Mouse (Mus musculus): ENCODE measurements around the gene Tbc1d22b. TPM values are rescaled to one million over a fixed set of nuclear protein-coding genes. Genes with fewer than 3 reads are reported as not detected.

Gene Tbc1d22b
- 47.8 and 55.8 TPM in 2 replicates for polyA plus RNA-seq (2012; rRNA removed)

GRCm38 (mm10) chr17:29549543-29550428 lies at the start of gene Tbc1d22b, which contains the start of gene Gm17657:
TSS of gene Tbc1d22b (plus strand) at chr17:29549785.
TSS of gene Gm17657 (minus strand) at chr17:29549638.
- WGBS: under 1% methylated on average over 44 of the region's 44 CpGs
- no peaks in the 10 kb centered on the region for H3K27me3 ChIP-seq (ENCODE audit: control insufficient read depth, insufficient read depth, low read length)
- H3K36me3 ChIP-seq (ENCODE audit: control insufficient read depth, insufficient read depth, low read length): no peaks in the 10 kb centered on the region
- H3K4me1 ChIP-seq (replicated peaks; ENCODE audit: control insufficient read depth, insufficient read depth, low read length): peaks cover 25% of the 10 kb centered on the region
- TF ChIP-seq CTCF (IDR thresholded peaks at IDR 0.05; ENCODE audit: borderline replicate concordance, control insufficient read depth, extremely low read depth, insufficient read depth, low read length, poor library complexity): peak; percentile 72
- TF ChIP-seq POLR2A (IDR thresholded peaks at IDR 0.05; ENCODE audit: control insufficient read depth, extremely low read depth, insufficient read depth, low read length, poor library complexity): peak; percentile 72
- peak within 1 kb of the TSS; percentile 67 for H3K4me3 ChIP-seq (ENCODE audit: control insufficient read depth, insufficient read depth, low read length)
- peak within 1 kb of the TSS; percentile 51 for H3K27ac ChIP-seq (ENCODE audit: control insufficient read depth, insufficient read depth, low read length)
- DNase-seq: peak; percentile 96

DNA sequence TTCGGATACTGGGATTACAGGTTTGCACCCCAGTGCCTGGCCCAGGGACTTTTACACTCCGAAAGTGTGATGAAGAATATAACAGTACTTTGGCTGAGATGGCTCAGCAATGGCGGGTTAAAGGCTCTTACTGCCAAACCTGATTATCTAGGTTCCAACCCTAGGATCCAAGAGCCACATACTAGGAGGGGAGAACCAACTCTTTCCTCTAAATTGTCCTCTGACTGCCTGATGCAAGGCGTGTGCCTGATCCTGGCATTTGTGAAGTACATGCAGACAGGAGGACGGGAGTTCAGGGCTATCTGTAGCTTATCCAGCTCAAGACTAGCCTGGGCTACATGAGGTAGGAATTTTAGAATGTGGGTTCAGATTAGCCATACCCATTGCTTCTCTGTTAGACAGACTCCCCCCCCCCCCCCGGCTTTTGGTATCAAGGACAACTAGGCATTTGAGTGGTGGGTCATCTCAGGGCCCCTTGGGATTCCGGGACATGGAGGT lies 49.3 kb upstream of the Tbc1d22b start:
- 55% methylated on average over 7 of the region's 7 CpGs for WGBS
- no peaks in the 10 kb centered on the region for H3K27me3 ChIP-seq (ENCODE audit: control insufficient read depth, insufficient read depth, low read length)
- TF ChIP-seq CTCF (IDR thresholded peaks at IDR 0.05; ENCODE audit: borderline replicate concordance, control insufficient read depth, extremely low read depth, insufficient read depth, low read length, poor library complexity) (no peak), POLR2A (IDR thresholded peaks at IDR 0.05; ENCODE audit: control insufficient read depth, extremely low read depth, insufficient read depth, low read length, poor library complexity) (no peak)
- no peak for DNase-seq
- no peak overlapping the region for H3K4me3 ChIP-seq (ENCODE audit: control insufficient read depth, insufficient read depth, low read length)
- no peaks in the 10 kb centered on the region for H3K36me3 ChIP-seq (ENCODE audit: control insufficient read depth, insufficient read depth, low read length)
- no peak overlapping the region for H3K27ac ChIP-seq (ENCODE audit: control insufficient read depth, insufficient read depth, low read length)
- H3K4me1 ChIP-seq (replicated peaks; ENCODE audit: control insufficient read depth, insufficient read depth, low read length): peaks cover 32% of the 10 kb centered on the region

DNA sequence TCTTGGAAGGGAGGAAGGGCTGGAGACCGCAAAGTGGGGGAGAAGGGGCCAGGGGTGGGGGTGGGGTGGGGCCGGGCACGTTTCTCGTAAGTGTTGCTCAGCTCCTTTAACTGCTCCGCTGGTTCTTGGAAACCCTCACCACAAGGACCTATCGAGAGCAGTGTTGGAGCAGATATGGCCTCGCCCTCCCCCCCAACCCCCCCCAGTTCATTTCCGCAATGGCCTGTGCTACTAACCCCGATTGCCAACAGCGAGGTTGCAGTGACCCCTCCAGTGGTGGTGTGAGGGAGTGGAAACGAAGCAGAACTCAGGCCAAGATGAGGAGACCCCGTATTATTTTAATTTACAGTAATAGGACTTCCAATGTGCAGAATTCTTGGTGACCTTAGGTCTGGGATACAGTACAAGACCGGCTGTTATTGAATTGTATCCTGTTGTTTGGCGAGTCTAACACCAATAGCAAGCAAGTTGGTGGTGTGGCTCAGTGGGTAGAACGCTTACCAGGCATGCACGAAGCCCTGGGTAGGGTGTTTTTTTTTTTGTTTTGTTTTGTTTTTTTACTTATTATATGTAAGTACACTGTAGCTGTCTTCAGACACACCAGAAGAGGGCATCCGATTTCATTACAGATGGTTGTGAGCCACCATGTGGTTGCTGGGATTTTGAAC lies 48.6 kb upstream of the Tbc1d22b start:
- Histone ChIP-seq H3K27me3 (ENCODE audit: control insufficient read depth, insufficient read depth, low read length) (no peaks in the 10 kb centered on the region), H3K27ac (ENCODE audit: control insufficient read depth, insufficient read depth, low read length) (no peak overlapping the region), H3K36me3 (ENCODE audit: control insufficient read depth, insufficient read depth, low read length) (no peaks in the 10 kb centered on the region), H3K4me3 (ENCODE audit: control insufficient read depth, insufficient read depth, low read length) (no peak overlapping the region), H3K4me1 (replicated peaks; ENCODE audit: control insufficient read depth, insufficient read depth, low read length) (peaks cover 32% of the 10 kb centered on the region)
- TF ChIP-seq POLR2A (IDR thresholded peaks at IDR 0.05; ENCODE audit: control insufficient read depth, extremely low read depth, insufficient read depth, low read length, poor library complexity): no peak
- TF ChIP-seq CTCF (IDR thresholded peaks at IDR 0.05; ENCODE audit: borderline replicate concordance, control insufficient read depth, extremely low read depth, insufficient read depth, low read length, poor library complexity): no peak
- WGBS: 10% methylated on average over 17 of the region's 17 CpGs
- no peak for DNase-seq

- Histone ChIP-seq H3K27ac (ENCODE audit: control insufficient read depth, insufficient read depth, low read length) (no peak overlapping the region), H3K4me1 (replicated peaks; ENCODE audit: control insufficient read depth, insufficient read depth, low read length) (peaks cover 26% of the 10 kb centered on the region), H3K27me3 (ENCODE audit: control insufficient read depth, insufficient read depth, low read length) (no peaks in the 10 kb centered on the region), H3K36me3 (ENCODE audit: control insufficient read depth, insufficient read depth, low read length) (no peaks in the 10 kb centered on the region), H3K4me3 (ENCODE audit: control insufficient read depth, insufficient read depth, low read length) (no peak overlapping the region)
- no peak for DNase-seq
- no peak for TF ChIP-seq POLR2A (IDR thresholded peaks at IDR 0.05; ENCODE audit: control insufficient read depth, extremely low read depth, insufficient read depth, low read length, poor library complexity)
- no peak for TF ChIP-seq CTCF (IDR thresholded peaks at IDR 0.05; ENCODE audit: borderline replicate concordance, control insufficient read depth, extremely low read depth, insufficient read depth, low read length, poor library complexity)
- WGBS: 81% methylated on average over 7 of the region's 7 CpGs
These were observed 47.4 kb upstream of the Tbc1d22b start for GRCm38 (mm10) chr17:29502005-29502668.

DNA sequence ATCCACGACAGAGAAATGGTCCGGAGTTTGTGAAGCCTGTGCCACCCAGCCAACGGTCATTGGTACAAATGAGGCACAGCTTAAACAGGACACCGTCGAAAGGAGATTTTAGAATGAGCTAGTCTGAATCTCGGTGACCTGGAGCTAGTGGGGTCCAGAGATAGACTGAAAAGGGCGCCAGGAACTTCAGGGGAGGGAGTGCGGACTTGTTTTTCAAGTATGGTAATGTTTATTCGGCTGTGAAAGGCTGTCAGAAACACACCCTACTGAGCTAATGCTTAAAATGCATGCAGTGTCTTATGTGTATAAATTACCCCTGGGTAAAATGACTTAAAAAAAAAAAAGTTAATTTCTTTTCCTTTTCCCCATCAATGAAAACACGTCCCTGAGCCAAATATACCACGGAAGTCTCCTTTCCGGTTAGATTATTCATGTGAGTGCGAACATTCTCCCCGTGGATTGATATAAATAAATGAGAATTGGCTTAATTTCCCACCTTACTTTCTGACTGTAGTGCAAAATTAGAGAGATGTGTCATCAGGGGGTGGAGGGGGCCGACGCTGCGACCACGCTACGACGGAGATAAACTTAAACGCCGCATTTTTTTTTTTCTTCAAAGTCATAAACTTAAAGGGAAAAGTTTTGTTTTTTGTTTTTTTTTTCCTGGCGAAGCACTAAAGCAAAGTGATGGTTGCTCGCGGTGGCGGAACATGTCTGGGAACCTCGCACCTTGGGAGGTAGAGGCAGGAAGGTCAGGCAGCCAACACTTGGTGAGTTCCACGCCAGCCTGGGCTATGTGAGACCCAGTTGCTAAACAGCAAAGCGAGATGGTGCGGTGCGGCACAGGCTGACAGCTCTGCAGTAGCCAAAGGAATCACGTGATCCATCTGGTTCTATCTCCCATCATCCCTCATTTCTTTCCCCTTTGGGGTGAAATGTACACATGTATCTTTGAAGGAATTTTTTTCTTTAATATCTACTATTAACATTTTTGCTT lies 46.6 kb upstream of the Tbc1d22b start:
- H3K27ac ChIP-seq (ENCODE audit: control insufficient read depth, insufficient read depth, low read length): no peak overlapping the region; the same call in 1 of the 2 replicates
- no peaks in the 10 kb centered on the region for H3K27me3 ChIP-seq (ENCODE audit: control insufficient read depth, insufficient read depth, low read length)
- H3K4me1 ChIP-seq (replicated peaks; ENCODE audit: control insufficient read depth, insufficient read depth, low read length): peaks cover 24% of the 10 kb centered on the region
- DNase-seq: no peak
- H3K4me3 ChIP-seq (ENCODE audit: control insufficient read depth, insufficient read depth, low read length): no peak overlapping the region
- TF ChIP-seq POLR2A (IDR thresholded peaks at IDR 0.05; ENCODE audit: control insufficient read depth, extremely low read depth, insufficient read depth, low read length, poor library complexity) (no peak), CTCF (IDR thresholded peaks at IDR 0.05; ENCODE audit: borderline replicate concordance, control insufficient read depth, extremely low read depth, insufficient read depth, low read length, poor library complexity) (no peak)
- 22% methylated on average over 32 of the region's 32 CpGs for WGBS
- no peaks in the 10 kb centered on the region for H3K36me3 ChIP-seq (ENCODE audit: control insufficient read depth, insufficient read depth, low read length)

Measured in thymus, adult 2 months (tissue).